Mouse (Mus musculus): ENCODE results near the gene Wdr48.

Wdr48 gene

GRCm38 (mm10) chr9:119894339-119895009, at the start of gene Wdr48:
Gene Wdr48 (plus strand): TSS chr9:119894878.
- DNase-seq (ENCODE audit: low read depth): peak; percentile 99

- no peak for DNase-seq (ENCODE audit: low read depth)
Observed at GRCm38 (mm10) chr9:119847187-119847586, 47.5 kb upstream of the Wdr48 start.

- DNase-seq (ENCODE audit: low read depth): no peak
Observed at GRCm38 (mm10) chr9:119848671-119849070, 46.0 kb upstream of the Wdr48 start.

GRCm38 (mm10) chr9:119849214-119849613, 45.5 kb upstream of the Wdr48 start:
- DNase-seq (ENCODE audit: low read depth): no peak

- no peak for DNase-seq (ENCODE audit: low read depth)
Observed at GRCm38 (mm10) chr9:119852347-119853030, 42.2 kb upstream of the Wdr48 start.

GRCm38 (mm10) chr9:119853071-119853846, 41.4 kb upstream of the Wdr48 start:
- no peak for DNase-seq (ENCODE audit: low read depth)

GRCm38 (mm10) chr9:119854170-119854569, 40.5 kb upstream of the Wdr48 start:
- no peak for DNase-seq (ENCODE audit: low read depth)

- no peak for DNase-seq (ENCODE audit: low read depth)
Observed at GRCm38 (mm10) chr9:119887144-119887901, 7.4 kb upstream of the Wdr48 start.

- DNase-seq (ENCODE audit: low read depth): no peak
Observed at GRCm38 (mm10) chr9:119888843-119889246, 5.8 kb upstream of the Wdr48 start.

- DNase-seq (ENCODE audit: low read depth): no peak
Observed at GRCm38 (mm10) chr9:119889446-119889845, 5.2 kb upstream of the Wdr48 start.

GRCm38 (mm10) chr9:119890692-119891091, 4.0 kb upstream of the Wdr48 start:
- peak; percentile 22 for DNase-seq (ENCODE audit: low read depth)

- DNase-seq (ENCODE audit: low read depth): no peak
Observed at GRCm38 (mm10) chr9:119893881-119894280, 797 bp upstream of the Wdr48 start.

GRCm38 (mm10) chr9:119895040-119895721, 503 bp downstream of the Wdr48 start:
- DNase-seq (ENCODE audit: low read depth): peak; percentile 26

- DNase-seq (ENCODE audit: low read depth): no peak
Observed at GRCm38 (mm10) chr9:119899446-119899845, 4.8 kb downstream of the Wdr48 start.

- DNase-seq (ENCODE audit: low read depth): no peak
Observed at GRCm38 (mm10) chr9:119902410-119903151, 7.9 kb downstream of the Wdr48 start.

GRCm38 (mm10) chr9:119908708-119909107, 14.0 kb downstream of the Wdr48 start:
- no peak for DNase-seq (ENCODE audit: low read depth)

GRCm38 (mm10) chr9:119909931-119910330, 15.3 kb downstream of the Wdr48 start:
- DNase-seq (ENCODE audit: low read depth): no peak

GRCm38 (mm10) chr9:119913087-119913838, 18.6 kb downstream of the Wdr48 start:
- DNase-seq (ENCODE audit: low read depth): no peak

GRCm38 (mm10) chr9:119919858-119920257, 25.2 kb downstream of the Wdr48 start:
- no peak for DNase-seq (ENCODE audit: low read depth)

GRCm38 (mm10) chr9:119923462-119923861, 28.8 kb downstream of the Wdr48 start:
- DNase-seq (ENCODE audit: low read depth): no peak

All from c-Kit-positive CD71-negative TER-119-negative erythroid progenitor cells, embryonic 14.5 days (primary cell).